Mouse (Mus musculus) hindbrain, embryonic 13.5 days (tissue): Measurements from ENCODE around the gene Ssxb3. TPM values are rescaled to one million over a fixed set of nuclear protein-coding genes. Genes with fewer than 3 reads are reported as not detected.
"Not testable (repeated sequence)": the region's sequence is repeated elsewhere in the genome, so short reads cannot be mapped to it uniquely, and the experiment has no call there.

ENCODE experiments used
- ATAC-seq: fragments of 200-750 bp; cut with Nextera tagmentation; 2 replicates; pipeline ENCODE4 v1.8.0; 2017; ENCODE audit warnings: moderate TSS enrichment; ENCODE audit not compliant: low FRiP score
- H3K27ac ChIP-seq: fragments of 300-500 bp; sonication (generic); 2 replicates; pipeline ENCODE4 v1.5.1; 2015; ENCODE audit warnings: inconsistent platforms, mild to moderate bottlenecking, moderate library complexity
- H3K27me3 ChIP-seq: fragments of 300-500 bp; sonication (generic); 2 replicates; pipeline ENCODE4 v1.6.1; 2015; ENCODE audit warnings: mild to moderate bottlenecking, inconsistent platforms
- H3K36me3 ChIP-seq: fragments of 300-500 bp; sonication (generic); 2 replicates; pipeline ENCODE4 v1.6.1; 2015; ENCODE audit warnings: mild to moderate bottlenecking, inconsistent platforms
- H3K4me1 ChIP-seq: fragments of 300-500 bp; sonication (generic); replicated peaks from 2 replicates; pipeline ENCODE4 v1.6.1; 2015; ENCODE audit warnings: inconsistent platforms
- H3K4me2 ChIP-seq: fragments of 300-500 bp; sonication (generic); 2 replicates; pipeline ENCODE4 v1.6.1; 2015; ENCODE audit warnings: inconsistent platforms, mild to moderate bottlenecking, moderate library complexity
- H3K4me3 ChIP-seq: fragments of 300-500 bp; sonication (generic); 2 replicates; pipeline ENCODE4 v1.5.1; 2015; ENCODE audit warnings: mild to moderate bottlenecking, inconsistent platforms
- H3K9ac ChIP-seq: fragments of 300-500 bp; sonication (generic); 2 replicates; pipeline ENCODE4 v1.6.1; 2015; ENCODE audit warnings: mild to moderate bottlenecking, inconsistent platforms
- H3K9me3 ChIP-seq: fragments of 300-500 bp; sonication (generic); 2 replicates; pipeline ENCODE4 v1.6.1; 2016; ENCODE audit warnings: inconsistent platforms
- whole genome bisulfite sequencing: fragments of 180-500 bp; shearing (Covaris S2); methylation state at CpG from one replicate; pipeline ENCODE4 v1.1.7; 2015; 5-methylcytosine and 5-hydroxymethylcytosine counted together
- polyA plus RNA-seq: library from polyadenylated mRNA; unstranded; fragments of >200 nt; fragmentation: Nextera tagmentation; extraction: Ambion mirVana; gene quantifications from 2 replicates; pipeline ENCODE4 v1.2.1, GENCODE M21; 2015

Ssxb3 gene
- polyA plus RNA-seq, result not detected in 2 replicates

DNA sequence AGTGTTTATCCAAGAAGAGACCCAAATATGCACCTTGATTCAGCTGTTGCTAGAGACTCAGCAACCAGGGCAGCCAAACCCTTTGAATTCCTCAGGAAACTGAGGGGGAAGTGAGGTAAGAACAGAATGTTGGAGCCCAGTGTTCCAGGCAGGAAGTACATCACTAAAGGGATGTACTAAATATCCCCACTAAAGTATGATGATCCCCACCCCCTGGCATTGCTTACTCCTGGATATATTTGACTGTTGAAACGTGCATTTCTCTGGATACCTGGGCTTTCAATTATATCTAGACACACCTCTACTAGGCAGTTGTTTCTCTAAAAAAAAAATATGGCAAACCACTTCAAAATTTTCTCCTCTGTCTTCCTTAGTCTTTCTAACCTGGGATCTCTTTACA, at the start of gene Ssxb3:
TSS of gene Ssxb3 (minus strand) at position 101 of the 400 bp plus-strand sequence.
- WGBS, result 38% methylated on average over 1 of the region's 1 CpGs
- H3K27ac ChIP-seq, H3K4me2 ChIP-seq, ATAC-seq, H3K9ac ChIP-seq, H3K4me3 ChIP-seq, H3K4me1 ChIP-seq, H3K9me3 ChIP-seq, H3K36me3 ChIP-seq, H3K27me3 ChIP-seq: not testable (repeated sequence)

DNA sequence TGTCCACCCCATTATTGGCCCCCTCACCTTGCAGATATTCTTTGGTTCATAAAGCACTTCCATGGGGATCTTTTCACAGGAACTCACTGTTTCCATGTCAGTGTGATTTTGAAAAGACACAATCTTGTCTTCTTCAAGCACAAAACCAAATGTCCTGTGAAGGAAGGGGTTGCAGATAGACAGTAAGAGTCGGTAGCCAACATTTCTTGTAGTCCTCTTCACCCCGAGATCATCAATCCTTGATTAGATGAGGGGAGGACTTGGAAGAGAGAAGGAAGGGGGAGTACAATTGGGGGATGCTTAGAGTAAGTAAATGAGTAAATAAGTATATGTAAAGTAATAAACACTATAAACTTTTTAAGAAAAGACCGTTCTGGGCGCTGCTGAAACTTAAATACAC, 43.5 kb downstream of the Ssxb3 start, which contains the start of gene Ssxb6:
TSS of gene Ssxb6 (minus strand) at position 101 of the 400 bp plus-strand sequence.
- not testable (repeated sequence) for H3K27me3 ChIP-seq, ATAC-seq

More for the DNA sequence above, 43.5 kb downstream of the Ssxb3 start, which contains the start of gene Ssxb6:
- 77% methylated on average over 4 of the region's 4 CpGs for WGBS
- not testable (repeated sequence) for H3K4me1 ChIP-seq, H3K4me3 ChIP-seq, H3K27ac ChIP-seq, H3K9ac ChIP-seq, H3K4me2 ChIP-seq, H3K36me3 ChIP-seq, H3K9me3 ChIP-seq

Other genes with a start within 250 kb of the Ssxb3 start
- gene Ssxb9, start 224.8 kb downstream of the Ssxb3 start, polyA plus RNA-seq, result not detected in 2 replicates
- not detected in 2 replicates for gene Ssxb1, start 178.5 kb downstream of the Ssxb3 start, polyA plus RNA-seq
- not detected in 2 replicates for gene Ssxb2, start 130.1 kb downstream of the Ssxb3 start, polyA plus RNA-seq
- not detected in 2 replicates for gene Gm14459, start 66.9 kb downstream of the Ssxb3 start, polyA plus RNA-seq
- not detected in 2 replicates for gene Ssxb6, start 43.6 kb downstream of the Ssxb3 start, polyA plus RNA-seq
- gene Ssxb8, start 99.0 kb upstream of the Ssxb3 start, polyA plus RNA-seq, result not detected in 2 replicates
- not detected in 2 replicates for gene Ssx9, start 156.6 kb upstream of the Ssxb3 start, polyA plus RNA-seq
- gene Ssxb5, start 211.9 kb upstream of the Ssxb3 start, polyA plus RNA-seq, result not detected in 2 replicates